Mouse (Mus musculus): ENCODE data around the gene Myrfl.
A peak's percentile ranks its signal among the peaks of the same experiment; 100 is the strongest.

The Myrfl gene

DNA sequence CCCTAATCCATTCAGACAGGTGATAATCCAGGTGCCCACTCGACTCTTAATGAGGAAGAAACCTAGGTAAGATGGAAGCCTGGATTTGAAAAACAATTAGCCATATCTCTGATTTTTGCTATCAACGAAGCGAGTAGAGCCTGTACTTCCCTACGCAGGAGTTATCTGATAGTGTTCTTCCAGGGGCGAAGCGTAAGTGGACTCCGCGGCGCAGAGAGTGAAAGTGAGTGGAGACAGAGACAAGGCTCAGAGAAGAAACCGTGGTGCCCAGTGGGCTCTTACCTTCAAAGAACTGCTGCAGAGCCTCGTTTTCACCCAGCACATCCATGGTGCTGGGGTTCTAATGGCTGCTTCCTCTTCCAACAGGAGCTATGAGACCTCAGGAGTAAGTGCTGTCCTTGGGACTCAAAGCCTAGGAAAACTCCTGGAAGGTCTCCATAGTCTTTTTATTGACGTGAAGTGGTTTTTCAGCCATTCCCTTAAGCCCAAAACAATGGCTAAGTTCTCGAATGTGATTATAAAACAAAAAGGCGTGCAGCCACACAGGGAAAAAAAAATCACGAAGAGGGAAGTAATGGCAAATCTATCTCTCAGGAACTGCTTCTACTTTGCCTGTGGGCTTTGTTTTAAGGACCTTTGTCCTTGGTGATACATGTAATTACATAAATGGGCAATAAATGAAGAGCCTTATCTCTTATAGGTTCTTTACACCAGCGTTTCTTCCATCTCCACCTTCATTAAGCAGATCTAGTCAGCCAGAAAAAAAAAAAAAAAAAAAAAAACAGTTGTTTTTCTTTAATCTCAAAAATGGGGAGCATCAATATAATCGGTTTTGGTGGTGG lies at the start of gene Myrfl:
Myrfl (minus strand) TSS at position 584 of the 842 bp plus-strand sequence.
- no peak for DNase-seq

DNA sequence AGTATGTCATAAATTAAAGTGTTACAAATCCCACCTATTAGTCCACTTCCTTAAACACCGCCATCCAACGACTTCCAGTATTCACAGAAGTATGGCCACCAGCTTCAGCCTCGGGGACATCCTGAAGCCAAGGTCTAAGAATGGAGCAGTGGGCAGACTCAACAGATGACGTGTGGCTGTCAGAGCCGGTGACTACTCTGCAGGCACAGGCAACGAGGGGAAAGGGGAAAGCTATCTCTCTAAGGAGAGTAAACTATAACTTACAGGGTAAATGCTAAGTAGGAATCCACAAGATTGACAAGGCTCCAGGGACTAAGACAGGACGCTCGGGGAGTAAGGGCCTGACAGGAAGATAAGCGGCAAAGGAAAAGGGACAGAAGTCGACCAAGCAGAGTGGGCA lies 48.2 kb upstream of the Myrfl start:
- DNase-seq, result no peak

DNA sequence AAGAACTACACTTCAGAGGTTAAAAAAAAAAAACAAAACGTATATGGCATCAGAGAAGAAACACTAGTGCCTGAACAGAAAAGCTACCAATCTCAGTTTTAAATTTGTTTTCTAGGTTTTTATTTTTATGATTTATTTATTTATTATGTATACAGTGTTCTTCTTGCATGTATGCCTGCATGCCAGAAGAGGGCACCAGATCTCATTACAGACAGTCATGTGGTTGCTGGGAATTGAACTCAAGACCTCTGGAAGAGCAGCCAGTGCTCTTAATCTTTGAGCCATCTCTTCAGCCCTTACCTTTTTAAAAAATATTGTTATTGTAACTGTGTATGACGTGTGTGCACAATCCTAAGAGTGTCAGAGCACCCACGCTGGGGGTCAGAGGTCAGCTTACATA lies 47.4 kb upstream of the Myrfl start:
- DNase-seq, result peak; percentile 36 to 41

DNA sequence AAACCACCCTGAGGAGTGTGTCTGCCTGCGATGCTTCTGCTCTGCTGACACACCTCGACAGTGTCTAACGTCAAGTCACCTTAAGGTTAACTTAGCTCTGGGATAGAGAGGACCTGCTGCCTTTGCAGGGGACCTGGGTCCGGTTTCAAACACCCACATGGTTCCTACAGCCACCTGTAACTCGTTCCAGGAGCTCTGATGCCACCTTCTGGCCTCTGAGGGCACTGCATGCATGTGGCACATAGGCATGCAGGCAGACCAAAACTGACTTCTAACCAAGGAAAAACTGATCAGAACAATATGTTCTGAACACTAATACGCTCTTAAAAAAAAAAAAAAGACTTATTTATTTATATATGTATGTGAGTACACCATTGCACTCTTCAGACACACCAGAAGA lies 46.3 kb upstream of the Myrfl start:
- DNase-seq, result peak; percentile 65 to 67

DNA sequence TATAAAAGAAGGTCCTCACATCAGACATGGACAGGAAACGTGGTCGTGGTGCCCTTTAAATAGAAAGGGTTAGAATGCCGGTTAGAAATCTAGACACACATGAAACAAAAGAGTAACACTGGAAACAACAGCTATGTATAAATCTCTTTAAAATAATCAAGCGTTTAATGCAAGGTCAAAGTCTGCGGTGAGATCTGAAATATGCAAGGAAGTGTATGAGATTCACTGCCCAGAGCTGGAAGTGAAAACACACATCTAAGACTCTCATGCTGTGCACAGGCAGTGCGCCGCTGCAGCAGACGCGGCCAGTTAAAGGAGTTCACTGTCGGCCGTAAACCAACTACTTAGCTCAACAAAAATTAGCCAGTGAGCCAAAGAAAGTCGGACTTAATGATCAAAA lies 38.3 kb upstream of the Myrfl start:
- DNase-seq, result peak; percentile 24 to 26

DNA sequence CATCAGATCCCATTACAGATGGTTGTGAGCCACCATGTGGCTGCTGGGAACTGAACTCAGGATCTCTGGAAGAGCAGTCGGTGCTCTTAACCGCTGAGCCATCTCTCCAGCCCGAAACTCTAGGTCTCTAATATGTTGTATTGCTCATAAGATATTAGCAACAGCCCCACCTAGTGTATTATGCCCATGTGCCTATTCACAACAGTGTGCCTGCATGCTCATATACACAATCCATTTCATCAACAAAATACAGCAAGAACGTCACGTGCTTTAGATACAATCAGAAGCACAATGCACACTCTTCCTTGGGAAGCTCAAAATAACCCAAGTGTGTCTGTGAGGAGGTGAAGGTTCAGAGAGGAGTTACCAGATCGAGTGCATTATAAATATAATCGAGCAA lies 37.1 kb upstream of the Myrfl start:
- no peak for DNase-seq

DNA sequence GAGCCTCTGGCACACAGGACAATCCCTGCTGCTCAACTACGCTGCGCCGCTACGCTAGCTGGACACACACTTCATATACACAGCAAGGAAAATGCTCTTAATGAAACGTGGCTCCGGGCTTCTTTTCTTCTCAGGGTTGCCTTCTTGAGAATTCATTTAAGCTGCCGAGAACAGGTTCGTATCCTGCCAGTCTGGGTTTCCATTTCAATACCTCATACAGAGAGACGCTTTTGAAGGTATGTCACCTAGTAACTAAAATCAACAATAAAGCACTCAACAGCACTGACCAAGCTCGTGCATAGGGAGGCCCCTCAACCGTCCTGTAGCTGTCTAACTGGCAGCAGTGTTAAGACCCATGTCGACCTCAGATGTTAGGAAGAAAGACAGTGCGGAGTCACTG lies 35.7 kb upstream of the Myrfl start:
- no peak for DNase-seq

DNA sequence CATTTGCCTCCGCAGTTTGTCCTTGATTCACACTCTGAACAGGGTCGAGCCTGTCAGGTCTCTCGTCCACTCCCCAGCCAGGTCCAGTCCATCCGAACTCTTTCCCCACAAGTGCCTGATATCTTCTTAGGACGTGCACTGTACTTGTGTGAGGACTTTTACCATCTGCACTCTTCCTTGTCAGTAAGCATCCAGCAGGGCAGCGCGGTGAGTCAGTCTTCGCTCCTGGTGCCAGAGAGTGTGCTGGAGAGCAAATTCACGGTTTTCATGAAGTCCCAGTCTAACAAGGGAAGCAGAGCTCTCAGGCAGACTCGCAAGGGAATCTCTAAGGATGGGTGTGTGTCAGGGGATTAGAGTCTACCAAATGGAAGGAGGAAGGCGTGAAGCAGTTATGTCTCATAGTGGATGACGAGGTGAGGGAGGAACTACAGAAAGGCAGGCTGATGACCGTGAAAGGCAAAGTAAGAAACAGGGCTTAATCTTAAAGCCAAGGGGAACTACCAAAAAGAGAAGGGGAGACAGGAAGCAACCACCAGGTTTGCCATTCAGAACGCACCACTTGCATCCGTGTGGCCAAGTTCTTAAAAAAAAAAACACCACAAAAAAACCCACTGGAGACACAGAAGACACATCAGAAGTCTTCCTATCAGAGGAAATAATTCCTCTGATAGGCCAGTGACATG lies 34.9 kb upstream of the Myrfl start:
- DNase-seq, result peak; percentile 27 to 35

DNA sequence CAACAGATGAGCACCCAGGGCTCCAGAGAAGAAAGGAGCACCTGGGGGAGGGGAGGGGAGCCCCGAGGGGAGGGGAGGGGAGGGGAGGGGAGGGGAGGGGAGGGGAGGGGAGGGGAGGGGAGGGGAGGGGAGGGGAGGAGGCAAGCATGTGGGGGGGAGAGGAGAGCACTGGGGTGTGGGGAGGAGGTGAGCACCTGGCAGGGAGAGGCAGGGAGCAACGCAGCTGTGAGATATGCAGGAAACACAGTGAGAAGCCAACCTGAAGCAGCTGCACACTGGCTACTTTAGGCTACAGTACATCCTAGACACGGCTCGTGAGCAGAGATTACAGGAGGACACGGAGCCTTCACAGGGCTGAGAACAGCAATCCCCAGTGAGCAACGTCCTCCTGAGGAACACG lies 34.2 kb upstream of the Myrfl start:
- peak; percentile 21 to 33 for DNase-seq

DNA sequence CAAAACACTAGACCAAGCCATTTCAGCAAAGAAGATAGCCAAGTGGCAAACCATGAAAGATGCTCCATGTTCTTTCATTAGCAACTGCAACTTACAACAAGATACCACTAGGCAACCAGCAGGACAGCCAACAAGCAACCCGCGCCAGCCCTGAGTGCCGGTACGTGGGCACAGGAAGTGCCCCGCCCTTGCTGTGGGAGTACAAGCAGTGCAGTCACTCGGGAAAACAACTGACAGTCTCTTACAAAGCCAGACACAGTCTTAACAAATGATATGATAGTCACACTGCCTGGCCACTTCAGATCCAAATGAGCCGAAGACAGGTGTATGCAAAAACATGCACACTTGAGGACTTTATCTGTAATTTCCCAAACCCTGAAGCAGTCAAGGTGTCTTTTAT lies 33.8 kb upstream of the Myrfl start:
- DNase-seq, result peak; percentile 71 to 73

DNA sequence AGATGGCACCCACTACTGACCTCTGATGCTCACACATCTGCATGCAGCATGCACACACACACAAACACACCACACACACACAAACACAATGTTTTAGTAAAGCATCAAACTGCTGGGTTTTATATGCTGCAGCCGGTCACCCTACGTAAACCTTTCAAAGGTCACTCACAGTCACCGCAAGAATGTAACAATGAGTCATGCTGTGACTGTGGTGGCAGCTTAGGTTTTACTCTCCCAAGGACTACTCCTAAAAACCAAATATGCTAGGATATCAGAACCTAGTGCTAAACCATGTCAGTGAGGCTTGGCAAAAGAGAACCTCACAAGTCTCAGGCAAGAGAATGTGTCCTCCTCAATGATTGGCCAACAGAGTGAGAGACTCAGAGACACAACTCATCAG lies 32.1 kb upstream of the Myrfl start:
- no peak for DNase-seq

DNA sequence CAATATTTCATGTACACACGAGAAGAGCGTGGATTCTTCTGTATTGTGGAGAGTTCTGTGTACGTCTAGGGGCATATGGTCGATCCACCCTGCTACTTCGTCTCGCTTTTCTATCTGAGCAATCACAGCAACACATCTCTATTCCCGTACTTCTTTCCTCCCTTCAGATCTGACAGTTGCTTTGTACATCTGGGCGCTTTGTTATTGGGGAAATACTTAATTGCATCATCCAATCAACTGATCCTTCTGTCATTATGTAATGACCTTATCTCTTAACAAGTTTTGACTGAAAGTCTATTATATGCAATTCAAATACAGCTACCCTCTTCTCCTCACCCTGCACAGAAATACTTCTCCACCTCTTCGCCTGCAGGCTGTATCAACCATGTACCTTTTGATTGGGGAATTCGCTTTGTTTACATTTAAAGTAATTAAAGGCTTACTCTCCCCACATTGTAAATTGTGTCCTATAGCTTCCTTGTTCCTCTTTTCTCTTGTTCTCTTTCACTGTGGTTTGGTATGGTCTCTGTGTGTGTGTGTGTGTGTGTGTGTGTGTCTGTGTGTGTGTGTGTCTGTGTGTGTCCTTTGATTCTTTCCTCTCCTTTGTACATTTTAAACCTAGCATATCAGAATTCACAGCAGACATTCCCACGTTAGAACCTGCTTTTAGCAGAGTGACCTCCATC lies 29.9 kb upstream of the Myrfl start:
- no peak for DNase-seq

DNA sequence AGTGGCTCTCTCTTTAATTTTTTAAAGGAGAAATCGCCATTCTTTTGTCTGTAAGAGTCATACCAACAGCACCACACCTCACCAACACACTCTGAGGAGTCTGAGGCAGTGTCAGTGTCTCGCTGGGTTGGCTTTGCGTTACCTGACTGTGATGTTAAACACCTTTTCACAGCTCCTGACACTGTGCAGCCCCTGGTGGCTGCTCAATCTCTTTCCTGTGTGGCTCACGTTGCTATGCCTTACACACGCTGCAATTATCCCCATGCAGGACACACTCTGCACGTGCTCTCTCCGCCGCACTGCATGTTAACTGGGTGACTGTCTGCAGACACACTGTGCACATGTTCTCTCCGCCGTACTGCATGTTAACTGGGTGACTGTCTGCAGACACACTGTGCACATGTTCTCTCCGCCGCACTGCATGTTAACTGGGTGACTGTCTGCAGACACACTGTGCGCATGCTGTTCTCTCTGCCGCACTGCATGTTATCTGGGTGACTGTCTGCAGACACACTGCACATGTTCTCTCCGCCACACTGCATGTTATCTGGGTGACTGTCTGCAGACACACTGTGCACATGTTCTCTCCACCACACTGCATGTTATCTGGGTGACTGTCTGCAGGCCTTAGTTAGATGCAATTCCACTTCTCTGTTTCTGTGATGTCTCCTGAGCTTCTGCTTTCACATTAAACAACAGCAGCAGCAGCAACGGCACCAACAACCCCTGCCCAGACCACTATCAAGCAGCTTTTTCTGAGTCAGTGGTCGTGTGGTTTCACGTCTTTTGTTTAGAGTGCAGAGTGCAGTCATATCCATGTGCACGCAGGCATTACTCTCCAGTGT lies 27.2 kb upstream of the Myrfl start:
- no peak for DNase-seq

DNA sequence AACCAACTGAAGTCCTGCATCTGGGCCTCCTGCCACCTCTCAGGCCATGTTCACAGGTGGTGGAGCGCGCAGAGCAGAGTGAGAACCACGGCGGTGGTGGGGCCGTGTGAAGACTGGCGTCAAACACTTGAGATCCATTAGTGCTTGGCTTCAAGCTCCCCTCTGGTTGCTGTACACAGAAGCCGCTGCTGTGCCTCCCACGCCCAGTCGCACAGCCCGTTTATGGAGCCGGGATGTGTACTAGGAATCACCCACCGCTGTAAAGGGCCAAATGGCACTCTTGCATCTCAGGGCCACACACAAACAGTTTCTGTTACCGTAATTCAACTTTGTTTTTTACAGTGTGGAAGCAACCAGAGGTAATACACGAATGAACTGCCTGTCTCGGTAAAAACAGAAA lies 25.4 kb upstream of the Myrfl start:
- DNase-seq, result no peak

DNA sequence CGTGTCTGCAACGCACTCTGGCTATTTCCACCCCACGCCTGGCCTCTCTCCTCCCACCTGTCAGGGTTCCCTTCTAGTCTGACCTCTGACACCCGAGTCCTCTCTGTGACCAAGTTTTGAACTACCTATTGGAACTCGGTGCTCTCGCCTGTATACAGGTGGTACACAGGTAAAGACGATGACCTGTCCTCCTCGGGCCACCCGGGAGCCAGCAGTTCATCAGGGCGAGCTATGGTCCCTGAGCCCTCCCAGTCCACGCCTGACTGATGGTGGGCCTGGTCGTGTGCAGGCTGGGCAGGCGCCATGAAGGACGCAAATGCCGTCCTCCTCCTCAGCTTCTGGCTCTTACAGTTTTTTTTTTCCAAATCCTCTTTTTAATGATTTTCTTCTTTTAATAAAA lies 24.7 kb upstream of the Myrfl start:
- no peak for DNase-seq

DNA sequence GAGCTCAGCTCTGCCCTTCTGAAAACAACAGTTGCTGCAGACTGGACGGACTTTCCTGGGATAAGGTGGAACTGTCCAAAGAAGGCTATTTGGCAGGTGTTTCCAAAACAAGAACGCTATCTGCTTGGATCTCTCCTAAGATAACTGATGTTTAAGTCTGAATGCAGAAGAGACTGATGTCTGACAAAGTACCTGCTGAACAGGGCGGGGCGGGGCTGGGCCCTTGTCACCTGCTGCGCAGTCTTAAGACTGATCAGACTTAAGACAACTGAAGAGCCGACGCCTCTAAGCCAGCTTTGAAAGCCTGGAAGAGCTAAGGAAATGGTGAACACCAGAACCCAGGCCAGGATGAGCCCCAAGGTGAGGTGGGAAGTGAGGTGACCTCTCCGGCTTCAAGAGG lies 23.9 kb upstream of the Myrfl start:
- DNase-seq, result no peak

DNA sequence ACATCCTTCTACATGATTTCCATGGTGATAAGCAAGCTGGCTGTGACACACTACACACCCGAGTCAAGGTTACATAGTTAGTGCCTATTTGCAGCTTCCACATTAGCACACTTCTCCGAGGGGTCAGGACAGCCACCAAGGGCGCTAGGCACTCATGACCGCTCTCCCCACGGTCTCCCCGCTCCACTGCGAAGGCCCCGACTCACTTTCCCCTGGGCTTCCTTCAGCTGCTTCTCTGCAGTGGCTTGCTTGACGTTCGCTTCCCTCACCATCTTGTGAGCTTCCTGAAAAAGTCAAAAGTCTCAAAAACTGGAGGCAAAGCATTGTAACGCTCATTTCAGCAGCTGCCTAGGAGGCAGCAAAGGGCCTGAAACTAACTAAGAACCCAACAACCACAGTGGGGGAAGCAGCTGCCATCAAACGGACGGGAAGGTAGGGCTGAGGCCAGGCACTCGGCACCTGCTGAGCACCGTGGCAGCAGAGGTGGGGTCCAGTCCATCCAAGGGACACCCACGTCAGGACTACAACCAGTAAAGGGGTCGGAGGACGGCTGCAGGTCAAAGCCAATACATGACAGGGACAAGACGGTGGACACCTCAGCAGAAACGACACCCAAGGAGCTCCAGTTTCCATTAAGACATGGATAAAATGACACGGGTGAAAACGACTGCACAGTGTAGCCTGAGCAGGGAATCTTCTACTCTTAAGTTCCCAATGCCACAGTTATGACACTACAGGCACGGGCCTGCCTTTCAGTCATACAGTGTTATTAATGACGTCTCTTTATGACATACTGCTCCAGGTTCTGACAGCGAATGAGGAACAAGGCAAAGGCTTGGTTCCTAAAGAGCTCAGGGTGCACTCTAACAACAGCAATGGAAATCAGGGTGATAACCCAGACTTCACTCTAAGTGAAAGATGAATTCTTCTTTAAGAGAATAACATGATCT lies 22.9 kb upstream of the Myrfl start:
- DNase-seq, result no peak

DNA sequence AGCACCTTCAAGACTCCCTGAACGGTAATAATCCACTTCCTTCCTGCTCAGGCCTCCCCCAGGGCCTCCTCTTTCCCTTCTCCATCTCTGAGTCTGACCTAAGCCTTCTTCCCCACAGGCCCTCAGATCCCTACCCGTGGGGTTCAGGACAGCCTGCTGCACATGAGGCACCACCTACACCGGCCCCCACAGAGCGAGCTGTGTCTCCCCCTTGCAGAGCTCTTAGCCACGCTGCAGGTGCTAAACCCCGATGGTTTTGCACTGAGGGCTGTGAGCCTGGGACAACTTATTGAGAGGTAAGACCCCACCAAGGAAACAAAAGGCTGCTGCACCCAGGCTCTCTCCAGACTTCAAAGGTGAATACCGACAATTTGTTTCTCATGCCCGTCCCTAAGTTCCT lies 19.9 kb upstream of the Myrfl start:
- no peak for DNase-seq

DNA sequence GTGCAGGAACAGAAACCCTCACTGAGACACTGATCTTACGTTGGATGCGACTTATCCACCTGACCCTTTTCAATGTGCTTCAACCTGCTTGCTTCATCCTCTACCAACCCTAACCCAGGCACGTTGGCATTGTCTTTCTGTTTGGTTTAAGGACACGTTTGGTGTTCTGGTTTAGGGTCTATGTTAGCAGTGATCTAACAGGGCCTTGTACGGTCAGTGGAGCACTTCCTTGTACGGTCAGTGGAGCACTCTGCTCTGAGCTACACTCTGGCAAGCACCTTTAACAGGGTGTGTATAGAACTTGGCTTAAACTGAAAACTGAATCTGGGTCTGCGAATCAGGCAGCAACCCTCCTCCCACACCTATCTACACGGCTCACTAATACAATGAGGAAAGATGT lies 18.6 kb upstream of the Myrfl start:
- no peak for DNase-seq

DNA sequence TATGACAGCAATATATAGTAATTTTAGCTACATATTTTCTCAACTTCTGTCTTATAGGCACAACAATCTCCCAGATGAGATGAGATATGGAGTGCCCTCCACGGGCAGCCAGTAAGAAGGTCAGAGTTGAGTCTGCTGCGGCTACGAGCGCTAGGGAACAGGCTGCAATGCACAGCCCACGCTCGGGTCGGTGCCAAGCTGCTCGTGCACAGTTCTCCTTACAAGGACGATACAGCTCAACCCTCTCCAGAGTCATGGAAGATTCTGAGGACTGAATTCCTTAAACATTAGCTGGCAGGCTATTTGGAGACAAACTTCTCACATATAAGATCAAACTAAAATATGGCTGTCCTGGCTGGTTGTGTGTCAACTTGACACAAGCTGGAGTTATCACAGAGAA lies 17.9 kb upstream of the Myrfl start:
- no peak for DNase-seq

DNA sequence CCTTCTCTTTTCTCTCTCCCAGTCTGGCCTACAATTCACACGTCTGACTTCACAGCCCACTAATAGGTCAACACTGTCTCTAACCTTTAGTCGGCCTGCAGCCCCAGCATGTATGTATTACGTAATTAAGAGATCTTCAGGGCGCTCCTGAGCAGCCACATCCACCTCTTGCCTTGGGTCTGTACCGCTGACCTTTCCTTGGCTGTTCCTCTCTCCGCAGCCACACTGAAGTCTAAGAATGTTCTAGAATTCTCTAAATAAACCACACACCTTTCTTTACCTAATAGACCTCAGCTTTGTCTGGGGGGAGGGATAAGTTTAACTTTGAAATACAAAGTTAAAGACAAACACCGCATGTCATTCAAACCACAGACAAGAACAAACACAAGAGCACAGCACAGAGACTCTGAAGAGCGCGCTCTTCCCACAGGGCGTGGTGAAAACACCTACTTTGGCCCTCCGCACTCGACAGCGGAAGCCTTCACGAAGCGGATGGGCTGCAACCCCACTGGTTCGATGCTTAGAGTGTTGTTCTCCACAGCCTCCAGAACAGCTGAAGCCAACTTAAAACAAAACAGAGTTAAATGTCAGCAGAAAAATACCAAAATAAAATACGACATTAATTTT lies 17.0 kb upstream of the Myrfl start:
- no peak for DNase-seq
